Mouse (Mus musculus): ENCODE results near the gene Ifi35. TPM values are rescaled to one million over a fixed set of nuclear protein-coding genes. Genes with fewer than 3 reads are reported as not detected.

The Ifi35 gene
- 8.3 and 9.5 TPM in 2 replicates for polyA plus RNA-seq (2015; fragmentation: Nextera tagmentation; extraction: Ambion mirVana)

DNA sequence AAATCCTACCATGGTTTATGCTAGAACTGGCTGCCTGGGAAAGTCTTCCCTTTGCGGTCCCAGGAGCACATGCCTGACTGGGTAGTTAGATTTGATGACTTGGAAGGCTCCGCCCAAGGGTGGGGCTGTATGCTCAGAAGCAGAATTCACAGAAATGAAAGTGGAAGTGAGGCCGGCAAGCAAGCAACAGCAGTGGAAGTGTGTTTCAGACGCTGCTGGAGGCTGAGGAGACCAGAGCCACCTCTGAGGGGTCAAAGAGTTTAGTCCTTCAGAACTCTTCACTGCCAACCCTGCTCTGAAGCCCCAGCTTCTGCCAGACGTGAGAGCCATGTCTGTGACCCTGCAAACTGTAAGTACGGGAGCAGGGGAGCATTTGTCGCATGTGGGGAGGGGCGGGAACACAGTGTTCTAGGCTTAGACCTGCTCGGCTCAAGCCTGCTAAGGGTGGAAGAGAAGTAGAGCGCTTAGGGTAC lies at the start of gene Ifi35:
Gene Ifi35, plus strand, starts transcription at position 134 of the 473 bp plus-strand sequence.
- H3K9ac ChIP-seq = peak within 1 kb of the TSS; percentile 62
- peaks cover 29% of the 10 kb centered on the region for H3K4me1 ChIP-seq
- peak; percentile 59 for ATAC-seq (ENCODE audit: low FRiP score, low read depth)
- H3K4me2 ChIP-seq (replicated peaks) = peak within 1 kb of the TSS; percentile 60
- peak within 1 kb of the TSS; percentile 42 for H3K4me3 ChIP-seq
- H3K9me3 ChIP-seq = no peaks in the 10 kb centered on the region
- H3K27me3 ChIP-seq = no peaks in the 10 kb centered on the region
- H3K27ac ChIP-seq = peak within 1 kb of the TSS; percentile 72; the same call in 1 of the 2 replicates
- WGBS = 25% methylated on average over 10 of the region's 10 CpGs
- H3K36me3 ChIP-seq = peaks cover 27% of the 10 kb centered on the region

GRCm38 (mm10) chr11:101415306-101415705 lies 32.9 kb upstream of the Ifi35 start:
- Histone ChIP-seq H3K9me3 (no peaks in the 10 kb centered on the region), H3K36me3 (peaks cover 35% of the 10 kb centered on the region), H3K4me3 (no peak overlapping the region), H3K9ac (no peak overlapping the region), H3K27ac (no peak overlapping the region), H3K4me2 (replicated peaks) (no peak overlapping the region), H3K27me3 (no peaks in the 10 kb centered on the region), H3K4me1 (peaks cover 7% of the 10 kb centered on the region)
- no peak for ATAC-seq (ENCODE audit: low FRiP score, low read depth)
- 88% methylated on average over 2 of the region's 2 CpGs for WGBS

DNA sequence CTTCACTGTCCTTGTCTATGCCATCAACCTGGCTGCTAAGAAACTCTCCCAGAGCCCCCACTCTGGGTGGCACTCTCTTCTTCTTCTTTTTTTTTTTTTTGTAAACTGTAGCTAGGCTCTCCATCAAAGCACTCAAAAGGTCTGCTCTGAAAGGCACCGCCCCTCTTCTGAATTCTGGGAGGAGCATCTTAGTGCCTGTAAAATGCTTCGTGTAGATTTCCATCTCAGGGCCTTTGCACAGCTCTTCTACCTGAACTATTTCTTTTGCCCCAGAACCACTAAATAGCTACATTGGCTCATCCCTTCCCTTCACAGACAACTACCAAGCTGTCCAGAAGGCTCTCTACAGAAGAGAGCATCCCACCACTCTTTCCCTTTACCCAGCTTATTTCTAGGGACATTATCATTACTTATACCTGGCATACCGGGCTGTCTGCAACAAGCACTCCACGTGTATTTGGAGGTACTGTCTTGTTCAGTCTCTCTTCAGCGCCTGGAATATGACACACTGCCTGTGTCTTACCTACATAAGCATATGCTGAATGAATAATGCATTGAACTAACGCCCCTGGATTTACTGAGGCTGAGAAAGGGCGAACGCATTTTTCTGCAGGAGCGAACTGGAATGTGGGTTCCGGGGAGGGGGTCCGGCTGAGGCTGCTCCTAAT lies 31.6 kb upstream of the Ifi35 start:
- Histone ChIP-seq H3K4me1 (peaks cover 7% of the 10 kb centered on the region), H3K27ac (peak overlapping the region; percentile 79), H3K4me2 (replicated peaks) (peak overlapping the region; percentile 87), H3K9me3 (no peaks in the 10 kb centered on the region), H3K4me3 (peak overlapping the region; percentile 81), H3K36me3 (peaks cover 23% of the 10 kb centered on the region), H3K9ac (peak overlapping the region; percentile 89), H3K27me3 (no peaks in the 10 kb centered on the region)
- whole genome bisulfite sequencing = 1% methylated on average over 11 of the region's 11 CpGs
- no peak; the same call in 1 of the 2 replicates for ATAC-seq (ENCODE audit: low FRiP score, low read depth)

DNA sequence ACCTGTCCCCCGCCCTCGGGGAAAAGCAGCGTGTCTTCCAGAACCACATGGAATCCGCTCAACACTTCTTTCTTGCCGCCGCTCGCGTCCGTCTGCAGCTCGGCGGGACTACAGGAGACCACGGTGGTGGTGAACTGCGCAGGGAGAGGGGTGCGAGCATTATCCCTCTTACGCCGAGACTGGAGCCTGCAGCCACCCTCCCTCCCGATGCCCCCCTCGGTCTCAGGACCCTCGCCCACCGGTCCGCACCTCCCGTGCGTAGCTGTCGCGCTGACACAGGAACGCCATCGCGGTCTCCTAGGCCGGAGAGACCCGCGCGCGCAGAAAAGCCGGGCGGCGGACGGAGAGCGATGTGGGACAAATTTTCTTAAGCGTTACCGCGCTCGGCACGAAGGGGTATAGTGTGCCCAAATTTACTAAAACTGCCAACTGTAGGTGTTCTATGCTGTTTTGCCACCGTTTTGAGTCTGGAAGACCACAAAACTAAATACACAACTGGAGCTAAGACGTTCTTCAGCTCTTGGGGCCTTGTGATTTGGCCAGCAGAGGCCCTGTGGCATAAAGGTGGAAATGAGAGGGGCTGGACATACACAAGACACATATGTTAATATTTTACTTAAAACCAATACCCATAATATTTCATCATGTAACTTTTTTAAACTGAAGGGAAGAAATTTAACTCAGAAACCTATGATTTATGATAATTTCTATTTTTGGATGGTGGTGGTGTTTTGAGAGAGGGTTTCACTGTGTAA lies 30.9 kb upstream of the Ifi35 start, which contains the start of gene Aarsd1:
Gene Aarsd1, minus strand, starts transcription at position 515 of the 755 bp plus-strand sequence.
- Histone ChIP-seq H3K27ac (peak within 1 kb of the TSS; percentile 79), H3K9ac (peak within 1 kb of the TSS; percentile 89), H3K9me3 (no peaks in the 10 kb centered on the region), H3K4me1 (peaks cover 7% of the 10 kb centered on the region), H3K36me3 (peaks cover 16% of the 10 kb centered on the region), H3K4me3 (peak within 1 kb of the TSS; percentile 81), H3K4me2 (replicated peaks) (peak within 1 kb of the TSS; percentile 87), H3K27me3 (no peaks in the 10 kb centered on the region)
- under 1% methylated on average over 45 of the region's 45 CpGs for WGBS
- peak; percentile 85 for ATAC-seq (ENCODE audit: low FRiP score, low read depth)

DNA sequence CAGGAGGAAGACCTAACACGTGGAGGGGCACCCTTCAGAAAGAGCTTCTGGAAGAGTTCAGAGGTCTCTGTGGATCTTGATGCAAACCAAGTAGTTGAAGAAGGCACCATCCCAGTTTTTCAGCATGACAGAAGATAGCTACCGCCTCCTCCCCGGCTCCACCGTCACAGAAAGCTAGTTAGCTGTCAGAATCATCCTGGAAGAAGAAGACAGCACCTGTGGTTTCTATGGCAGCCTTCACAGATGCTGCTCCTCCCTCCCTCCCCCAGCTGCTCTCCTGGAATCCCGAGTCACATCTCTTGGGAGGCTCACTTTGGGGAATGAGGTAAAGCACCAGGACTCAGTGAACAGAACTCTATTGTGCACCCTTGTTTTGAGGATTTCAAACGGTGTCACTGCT lies 29.2 kb upstream of the Ifi35 start:
- Histone ChIP-seq H3K4me2 (replicated peaks) (no peak overlapping the region), H3K4me1 (peaks cover 12% of the 10 kb centered on the region), H3K27me3 (no peaks in the 10 kb centered on the region), H3K27ac (no peak overlapping the region), H3K9me3 (no peaks in the 10 kb centered on the region), H3K36me3 (peaks cover under 1% of the 10 kb centered on the region; the same call in 1 of the 2 replicates), H3K4me3 (no peak overlapping the region), H3K9ac (no peak overlapping the region; the same call in 1 of the 2 replicates)
- no peak for ATAC-seq (ENCODE audit: low FRiP score, low read depth)
- WGBS = 59% methylated on average over 6 of the region's 6 CpGs

GRCm38 (mm10) chr11:101419610-101420009 lies 28.6 kb upstream of the Ifi35 start:
- H3K9ac ChIP-seq = no peak overlapping the region
- no peaks in the 10 kb centered on the region for H3K27me3 ChIP-seq
- no peak overlapping the region for H3K4me3 ChIP-seq
- no peaks in the 10 kb centered on the region for H3K9me3 ChIP-seq
- 24% methylated on average over 3 of the region's 3 CpGs for WGBS
- H3K36me3 ChIP-seq = no peaks in the 10 kb centered on the region
- H3K4me2 ChIP-seq (replicated peaks) = no peak overlapping the region
- no peak overlapping the region for H3K27ac ChIP-seq
- ATAC-seq (ENCODE audit: low FRiP score, low read depth) = no peak
- H3K4me1 ChIP-seq = peaks cover 16% of the 10 kb centered on the region

DNA sequence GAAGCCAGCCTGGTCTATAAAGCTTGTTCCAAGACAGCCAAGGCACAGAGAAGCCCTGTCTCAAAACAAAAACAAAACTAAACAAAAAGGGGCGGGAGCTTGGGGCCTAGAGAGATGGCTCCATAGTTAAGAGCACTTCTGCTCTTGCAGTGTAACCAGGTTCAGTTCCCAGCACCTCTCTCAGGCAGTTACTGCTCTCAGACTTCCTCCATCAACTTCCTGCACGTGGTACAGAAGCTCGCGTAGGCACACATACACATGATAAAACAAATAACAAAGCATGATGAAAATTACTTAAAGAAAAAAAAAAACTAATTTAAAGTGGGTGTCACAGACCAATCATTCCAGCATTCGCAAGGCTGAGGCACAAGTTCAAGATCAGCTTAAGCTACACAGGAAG lies 28.1 kb upstream of the Ifi35 start:
- no peak overlapping the region for H3K4me3 ChIP-seq
- H3K36me3 ChIP-seq = no peaks in the 10 kb centered on the region
- H3K27ac ChIP-seq = no peak overlapping the region
- no peak overlapping the region for H3K4me2 ChIP-seq (replicated peaks)
- peaks cover 16% of the 10 kb centered on the region for H3K4me1 ChIP-seq
- no peaks in the 10 kb centered on the region for H3K27me3 ChIP-seq
- 89% methylated on average over 5 of the region's 5 CpGs for WGBS
- no peak overlapping the region for H3K9ac ChIP-seq
- H3K9me3 ChIP-seq = no peaks in the 10 kb centered on the region
- no peak for ATAC-seq (ENCODE audit: low FRiP score, low read depth)

- Histone ChIP-seq H3K4me1 (peaks cover 27% of the 10 kb centered on the region), H3K4me3 (peak within 1 kb of the TSS; percentile 75), H3K36me3 (peaks cover under 1% of the 10 kb centered on the region), H3K27me3 (no peaks in the 10 kb centered on the region), H3K4me2 (replicated peaks) (peak within 1 kb of the TSS; percentile 95), H3K9ac (peak within 1 kb of the TSS; percentile 79), H3K27ac (peak within 1 kb of the TSS; percentile 65; the same call in 1 of the 2 replicates), H3K9me3 (no peaks in the 10 kb centered on the region)
- peak; percentile 66 for ATAC-seq (ENCODE audit: low FRiP score, low read depth)
- WGBS = 4% methylated on average over 23 of the region's 23 CpGs
Observed at GRCm38 (mm10) chr11:101424105-101424851, 23.9 kb upstream of the Ifi35 start, which contains the start of gene Gm27029. TSS of gene Gm27029 (minus strand) at chr11:101424796.

GRCm38 (mm10) chr11:101424925-101425813 lies 23.0 kb upstream of the Ifi35 start, which contains the start of the genes Rundc1 and Ptges3l:
TSS of gene Rundc1 (plus strand) at chr11:101425085.
TSS of gene Ptges3l (minus strand) at chr11:101425333.
- Histone ChIP-seq H3K9me3 (no peaks in the 10 kb centered on the region), H3K36me3 (peaks cover 10% of the 10 kb centered on the region), H3K4me3 (peak within 1 kb of the TSS; percentile 75), H3K4me2 (replicated peaks) (peak within 1 kb of the TSS; percentile 95), H3K9ac (peak within 1 kb of the TSS; percentile 79), H3K27me3 (no peaks in the 10 kb centered on the region), H3K27ac (peak within 1 kb of the TSS; percentile 65; the same call in 1 of the 2 replicates), H3K4me1 (peaks cover 27% of the 10 kb centered on the region)
- under 1% methylated on average over 78 of the region's 81 CpGs for WGBS
- ATAC-seq (ENCODE audit: low FRiP score, low read depth) = peak; percentile 96

DNA sequence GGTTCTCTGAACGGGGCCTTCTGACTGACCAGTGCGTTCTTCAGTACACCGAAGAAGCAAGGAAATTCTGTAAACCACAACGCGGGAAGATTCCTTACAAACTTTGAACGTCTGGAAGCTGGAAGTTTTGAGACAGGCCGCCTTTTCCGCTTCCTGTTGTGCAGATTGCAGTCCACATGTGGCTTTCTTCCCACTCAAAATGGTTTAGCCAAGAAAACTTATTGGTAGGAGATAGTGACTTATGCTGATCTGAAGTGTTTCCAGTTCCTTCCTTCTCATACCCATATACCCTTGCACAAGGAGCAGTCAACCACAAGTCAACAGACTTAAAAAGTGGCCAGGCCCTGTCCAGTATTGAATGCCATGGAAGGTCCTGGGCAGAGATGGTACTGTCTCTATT lies 22.0 kb upstream of the Ifi35 start:
- Histone ChIP-seq H3K9me3 (no peaks in the 10 kb centered on the region), H3K27me3 (no peaks in the 10 kb centered on the region), H3K4me1 (peaks cover 27% of the 10 kb centered on the region), H3K27ac (no peak overlapping the region), H3K9ac (peak overlapping the region; percentile 79), H3K36me3 (peaks cover 20% of the 10 kb centered on the region), H3K4me3 (peak overlapping the region; percentile 75), H3K4me2 (replicated peaks) (peak overlapping the region; percentile 95)
- no peak for ATAC-seq (ENCODE audit: low FRiP score, low read depth)
- 62% methylated on average over 8 of the region's 8 CpGs for WGBS

DNA sequence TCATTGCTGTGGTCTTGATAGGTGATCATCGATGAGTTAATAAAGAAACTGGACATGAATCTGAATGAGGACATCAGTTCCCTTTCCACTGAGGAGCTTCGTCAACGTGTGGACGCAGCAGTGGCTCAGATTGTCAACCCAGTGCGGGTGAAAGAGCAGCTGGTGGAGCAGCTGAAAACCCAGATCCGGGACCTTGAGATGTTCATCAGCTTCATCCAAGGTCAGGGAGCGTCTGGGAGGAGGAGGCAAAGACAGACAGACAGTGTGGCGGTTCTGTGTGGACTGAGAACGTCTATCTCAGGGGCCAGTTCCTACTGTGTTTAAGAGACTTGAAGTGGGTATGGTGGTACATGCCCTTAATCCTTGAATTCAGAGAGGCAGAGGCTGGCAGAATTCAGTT lies 16.9 kb upstream of the Ifi35 start:
- H3K9ac ChIP-seq = no peak overlapping the region
- H3K4me1 ChIP-seq = peaks cover 8% of the 10 kb centered on the region
- H3K36me3 ChIP-seq = peaks cover 67% of the 10 kb centered on the region
- ATAC-seq (ENCODE audit: low FRiP score, low read depth) = no peak
- H3K4me3 ChIP-seq = no peak overlapping the region
- no peak overlapping the region for H3K4me2 ChIP-seq (replicated peaks)
- 90% methylated on average over 9 of the region's 9 CpGs for WGBS
- no peaks in the 10 kb centered on the region for H3K27me3 ChIP-seq
- no peaks in the 10 kb centered on the region for H3K9me3 ChIP-seq
- H3K27ac ChIP-seq = no peak overlapping the region
